Mouse (Mus musculus) cerebellum, adult 9-10 months (tissue): ENCODE results near the gene Prkacb.

Source experiments
- DNase-seq: peaks from one replicate; pipeline ENCODE4 v3.0.0; 2022

The Prkacb gene

DNA sequence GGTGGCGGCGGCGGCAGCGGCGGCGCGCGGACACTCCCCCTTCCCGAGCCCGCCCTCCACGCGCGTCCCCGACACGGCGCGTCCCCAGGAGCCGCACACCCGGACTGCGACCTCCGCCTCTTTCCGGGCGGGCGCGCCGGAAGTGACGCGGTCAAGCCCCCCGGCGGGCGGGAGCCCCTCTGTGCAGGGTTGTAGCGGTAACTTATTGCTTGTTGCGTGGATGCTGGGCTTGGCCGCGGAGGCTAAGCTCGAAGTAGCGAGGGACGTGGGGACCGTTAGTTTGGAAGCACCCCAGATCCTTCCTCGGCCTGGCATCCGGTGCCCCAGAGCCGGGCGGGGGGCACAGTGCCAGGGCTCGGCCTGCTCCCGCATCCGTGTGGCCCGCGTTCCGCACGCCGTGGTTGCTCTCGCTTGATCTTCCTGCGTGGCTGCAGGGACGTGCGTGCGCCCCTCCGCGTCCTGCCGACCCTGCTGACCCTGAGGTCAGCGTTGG, at the start of gene Prkacb:
TSS of gene Prkacb (minus strand) at position 90 of the 493 bp plus-strand sequence.
- peak; percentile 92 for DNase-seq

DNA sequence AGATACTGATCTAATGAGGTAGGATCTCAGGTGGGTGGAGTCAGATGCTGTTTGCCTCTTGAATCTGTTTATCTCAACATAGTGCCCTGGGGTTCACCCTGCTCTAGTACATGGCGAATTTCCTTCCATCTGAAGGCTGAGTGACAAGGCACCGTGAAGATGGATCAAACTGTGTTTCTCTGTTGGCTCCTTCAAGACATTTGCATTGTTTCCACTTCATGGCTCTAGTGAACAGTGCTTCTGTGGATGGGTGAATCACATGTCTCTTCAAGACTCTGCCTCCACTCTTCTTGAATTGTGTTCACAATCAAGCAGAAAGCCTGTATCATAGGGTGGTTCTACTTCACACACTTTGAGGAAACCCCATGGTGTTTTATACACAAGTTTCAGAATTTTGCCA, 47.5 kb upstream of the Prkacb start:
- no peak for DNase-seq

DNA sequence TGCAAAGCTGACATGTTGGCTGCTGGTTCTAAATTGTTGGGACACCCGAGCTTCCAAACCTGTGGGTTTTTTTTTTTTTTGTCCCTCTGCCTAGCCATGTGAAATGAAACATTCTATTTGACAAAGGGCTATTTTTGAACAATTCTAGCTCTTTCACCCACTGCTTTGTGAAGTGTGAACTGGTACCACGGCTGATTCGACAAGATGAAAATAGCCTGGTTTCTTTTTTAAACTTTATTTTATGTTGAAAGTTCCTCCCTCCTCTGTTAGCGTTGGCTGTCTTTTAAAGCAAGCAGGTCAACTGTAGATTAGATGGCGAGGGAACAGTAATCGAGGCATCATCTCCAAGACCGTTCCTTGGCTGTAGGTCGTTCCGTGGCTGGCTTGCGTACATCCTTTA, 44.6 kb upstream of the Prkacb start:
- no peak for DNase-seq

DNA sequence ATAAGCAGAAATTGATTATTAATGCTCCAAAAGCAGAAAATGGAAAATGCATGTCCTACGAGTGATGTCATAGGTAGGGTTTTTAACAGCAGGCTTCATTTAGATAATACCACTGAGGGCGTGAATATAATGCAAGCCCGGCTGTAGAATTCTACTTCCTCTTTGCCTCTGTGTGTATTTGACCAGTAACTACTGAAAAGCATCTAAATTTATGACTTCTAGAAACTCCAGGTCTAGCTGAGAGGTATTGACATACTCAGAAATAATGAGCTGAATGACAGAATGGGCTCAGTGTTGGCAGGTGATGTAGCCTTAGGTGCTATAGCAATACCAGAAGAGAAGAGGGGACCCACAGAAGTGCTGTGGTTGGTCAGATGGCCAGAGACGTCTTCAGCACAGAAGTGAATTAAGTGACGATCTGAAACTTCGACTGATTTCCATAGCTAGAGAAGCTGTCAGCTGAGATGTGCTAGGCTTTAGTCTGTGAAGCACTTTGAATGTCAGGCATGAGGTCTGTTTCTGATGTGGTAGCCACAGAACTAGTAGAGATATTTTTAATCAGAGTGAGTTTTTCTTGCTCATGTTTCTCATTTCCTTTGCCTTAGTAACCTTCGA, 41.8 kb upstream of the Prkacb start:
- no peak for DNase-seq

DNA sequence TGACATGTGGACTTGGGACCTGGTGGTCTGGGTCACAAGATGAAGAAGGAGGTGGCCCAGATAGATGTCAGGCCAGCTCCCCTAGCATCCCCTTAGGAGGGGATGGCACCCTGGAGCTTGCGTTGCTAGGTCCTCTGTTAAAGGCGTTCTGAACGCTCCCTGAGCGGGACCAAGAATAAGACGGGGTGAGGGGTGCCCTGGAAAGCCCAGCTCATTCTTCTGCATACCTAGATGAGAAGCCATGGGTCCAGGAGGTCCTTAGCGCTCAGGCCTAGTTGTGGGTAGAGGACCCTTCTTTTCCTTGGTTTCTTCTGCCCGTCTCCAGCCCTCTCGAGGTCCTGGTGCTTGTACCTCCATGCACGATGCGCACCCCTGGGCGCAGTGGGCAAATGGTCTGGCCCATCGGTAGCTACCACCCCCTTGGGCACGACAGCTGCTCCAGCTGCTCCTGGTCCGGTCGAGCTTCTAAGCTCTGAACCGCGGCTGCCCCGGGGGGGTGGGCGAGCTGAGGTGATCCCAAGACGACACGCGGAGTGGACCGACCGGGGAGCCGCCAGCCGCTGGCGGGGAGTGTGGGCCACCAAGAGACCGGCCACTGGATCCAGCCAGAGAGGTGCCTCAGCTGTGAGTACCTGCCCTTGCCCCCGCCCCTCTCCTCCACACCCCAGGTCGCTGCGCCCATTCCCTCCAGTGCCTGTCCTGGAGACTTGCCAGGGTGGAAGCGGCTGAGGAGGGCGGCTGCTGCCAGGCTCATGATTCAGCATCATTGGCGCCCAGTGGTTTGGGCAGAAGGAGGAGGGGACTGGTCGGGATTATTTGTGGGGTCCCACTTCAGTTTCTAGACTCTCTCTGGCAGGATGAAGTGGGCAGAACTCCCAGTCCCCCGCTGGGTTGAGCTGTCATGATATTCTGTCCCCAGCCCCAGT, 39.4 kb upstream of the Prkacb start, which contains the start of gene Ttll7:
TSS of gene Ttll7 (plus strand) at position 402 of the 926 bp plus-strand sequence.
- DNase-seq = peak; percentile 87

DNA sequence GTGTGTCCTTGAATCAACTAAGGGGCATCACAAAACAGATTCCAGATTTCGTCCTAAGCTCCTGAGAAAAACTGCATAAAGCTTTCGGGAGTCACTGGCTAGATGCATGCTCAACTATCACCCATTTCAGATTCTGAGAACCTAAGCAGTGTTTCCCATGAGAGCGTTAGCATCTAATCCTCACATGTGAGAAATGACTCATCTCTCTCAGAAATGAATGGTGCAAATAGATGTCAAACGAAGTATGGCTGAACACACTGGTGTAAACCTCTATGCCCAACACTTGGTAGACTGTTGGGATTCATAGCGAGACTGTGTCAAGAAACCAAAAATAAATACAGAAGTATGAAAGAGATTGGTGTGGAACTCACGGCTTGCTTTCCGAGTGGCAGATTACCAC, 36.6 kb upstream of the Prkacb start:
- DNase-seq = no peak

DNA sequence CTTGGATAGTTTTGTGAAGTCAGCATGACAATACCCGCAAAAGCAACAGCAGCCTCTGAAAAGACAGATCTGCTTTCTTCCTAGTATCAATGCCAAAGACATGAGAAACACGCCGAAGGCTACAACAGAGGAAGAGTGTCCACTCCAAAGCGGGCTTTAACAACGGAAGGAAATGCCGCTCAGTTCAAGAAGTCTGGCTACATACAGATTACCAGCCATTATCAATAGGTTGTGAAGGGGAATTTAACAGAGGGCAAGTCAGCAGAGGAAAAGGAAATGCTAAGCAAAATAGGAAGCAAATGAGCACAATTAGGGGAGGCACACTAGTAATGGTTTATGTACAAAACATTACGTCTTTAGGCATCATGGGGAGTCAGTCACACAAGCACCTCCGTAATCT, 35.3 kb upstream of the Prkacb start:
- no peak for DNase-seq

DNA sequence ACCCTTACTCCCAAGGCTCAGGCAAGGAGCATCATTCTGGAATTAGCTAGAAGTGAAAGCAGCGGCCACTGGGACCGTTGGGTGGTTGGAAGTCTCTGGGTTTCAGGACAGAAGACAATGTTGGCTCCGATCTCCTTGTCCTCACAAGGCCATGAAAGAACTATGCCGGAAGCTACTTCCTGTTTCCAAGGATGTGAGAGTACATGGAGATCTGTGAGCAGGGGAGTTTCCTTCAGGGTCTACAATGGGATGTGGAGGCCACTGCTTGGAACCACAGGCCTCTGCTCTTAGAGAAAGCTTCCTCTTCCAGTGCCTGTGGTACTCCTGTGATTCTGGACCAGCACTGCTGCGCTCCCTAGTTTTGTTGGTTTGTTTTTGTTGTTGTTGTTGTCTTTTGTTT, 33.4 kb upstream of the Prkacb start:
- DNase-seq = no peak

DNA sequence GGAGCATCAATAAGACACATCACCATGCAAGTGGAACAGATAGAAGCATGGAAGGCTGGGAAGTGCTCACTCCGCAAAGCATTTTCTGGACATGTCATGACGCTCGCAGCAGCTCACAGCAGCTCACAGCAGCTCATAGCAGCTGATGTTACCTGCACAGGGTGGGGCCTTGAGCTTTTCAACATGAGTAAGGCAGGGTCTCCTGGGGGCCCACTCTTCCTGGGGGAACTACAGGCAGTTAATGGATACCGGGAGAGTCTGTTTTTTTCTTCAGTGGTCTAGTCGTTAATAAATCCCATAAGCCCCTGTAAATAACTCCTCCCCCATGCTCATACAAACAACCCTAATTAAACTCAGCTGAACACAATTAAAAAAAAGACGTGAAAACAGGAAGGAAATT, 30.7 kb upstream of the Prkacb start:
- no peak for DNase-seq

DNA sequence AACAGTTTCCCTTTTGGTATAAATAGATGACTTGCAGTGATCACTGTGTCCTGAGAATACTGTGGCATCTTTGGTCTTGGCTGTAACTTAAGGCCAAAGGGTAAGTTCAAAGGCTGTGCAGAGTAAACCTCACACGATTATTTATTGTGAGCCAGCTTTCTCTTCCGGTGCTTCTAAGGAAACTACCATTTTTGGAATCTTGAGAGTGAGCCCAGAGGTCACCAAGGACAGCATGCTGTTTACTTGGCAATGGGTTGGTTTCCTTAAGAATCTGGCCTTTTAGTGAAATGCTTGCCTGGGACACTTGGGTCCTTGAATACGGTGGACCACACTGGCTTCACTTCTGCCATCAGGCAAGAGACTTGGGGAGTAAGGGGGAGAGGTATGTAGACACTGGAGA, 30.0 kb upstream of the Prkacb start:
- no peak for DNase-seq

DNA sequence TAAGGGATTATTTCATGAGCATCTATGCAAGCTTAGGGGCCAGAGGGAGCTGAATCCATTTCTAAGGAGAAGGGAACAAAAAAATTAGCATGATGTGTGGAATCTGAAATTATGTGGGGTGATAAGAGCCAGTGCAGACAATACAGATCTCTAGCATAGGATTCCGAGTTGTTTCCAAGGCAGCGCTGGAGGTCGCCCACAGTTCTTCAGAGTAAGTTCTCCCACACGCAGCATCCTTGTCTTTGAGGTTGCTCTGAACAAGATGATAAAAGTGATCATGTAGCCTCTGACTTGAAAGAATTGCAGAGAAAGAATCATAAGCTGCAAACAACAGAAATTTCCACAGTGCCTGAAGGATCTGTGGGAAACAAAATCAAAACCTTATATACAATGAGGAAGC, 7.9 kb upstream of the Prkacb start:
- no peak for DNase-seq

DNA sequence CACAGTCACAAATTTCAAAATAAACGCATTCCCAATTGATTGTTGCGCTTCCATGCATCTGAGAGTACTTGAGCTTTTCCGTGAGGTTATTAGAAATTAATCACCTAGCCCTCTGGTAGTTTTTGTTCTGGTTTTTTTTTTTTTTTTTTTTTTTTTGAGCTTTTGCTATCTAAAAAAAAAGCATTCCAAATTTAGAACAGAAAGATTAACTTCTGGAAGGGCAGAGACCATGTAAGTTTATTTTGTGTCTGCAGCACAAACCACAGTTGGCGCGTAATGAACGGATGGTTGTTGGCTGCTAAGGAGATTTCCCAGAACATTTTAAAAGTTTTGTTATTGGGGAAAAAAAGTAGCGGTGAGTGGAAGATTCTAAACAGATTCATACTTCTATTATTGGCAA, 834 bp upstream of the Prkacb start:
- peak; percentile 14 for DNase-seq

DNA sequence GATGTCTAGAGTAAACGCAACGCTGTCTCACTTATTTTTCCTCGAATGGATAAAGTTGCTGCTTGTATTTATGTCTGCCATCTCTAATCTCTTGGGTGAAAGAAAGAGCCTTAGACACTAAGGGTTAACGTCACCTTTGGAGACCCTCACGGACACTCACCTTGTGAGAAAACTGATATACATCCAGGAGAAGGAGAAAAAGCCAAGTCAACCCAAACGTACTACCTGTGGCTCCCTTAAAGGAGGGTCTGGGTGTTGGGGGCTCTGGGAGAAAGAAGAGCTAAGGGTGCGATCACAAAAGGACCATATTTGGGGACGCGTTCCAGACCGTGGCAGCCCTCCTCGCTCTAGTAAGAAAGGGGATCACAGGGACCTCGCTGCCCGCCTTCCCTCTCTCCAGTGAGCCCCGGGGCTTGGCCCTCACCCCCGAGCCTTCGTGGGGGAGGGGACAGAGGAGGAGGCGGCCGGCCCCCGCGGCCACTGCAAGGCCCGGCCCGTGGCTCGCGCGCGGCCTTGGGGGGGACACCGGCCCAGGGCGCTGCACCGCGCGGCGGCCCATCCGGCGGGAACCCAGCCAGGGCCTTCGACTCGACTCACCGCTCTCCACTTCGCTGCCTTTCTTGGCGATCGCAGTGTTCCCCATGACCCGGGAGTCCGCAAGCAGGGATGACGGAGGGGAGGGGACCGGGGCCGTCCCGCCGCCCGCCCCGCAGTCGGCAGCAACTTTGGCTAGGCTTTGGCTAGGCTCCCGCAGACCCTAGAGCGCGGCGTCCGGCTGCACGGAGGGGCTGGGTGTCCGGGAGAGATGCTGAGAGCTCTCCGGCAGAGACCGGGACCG, 530 bp downstream of the Prkacb start:
- DNase-seq = no peak

DNA sequence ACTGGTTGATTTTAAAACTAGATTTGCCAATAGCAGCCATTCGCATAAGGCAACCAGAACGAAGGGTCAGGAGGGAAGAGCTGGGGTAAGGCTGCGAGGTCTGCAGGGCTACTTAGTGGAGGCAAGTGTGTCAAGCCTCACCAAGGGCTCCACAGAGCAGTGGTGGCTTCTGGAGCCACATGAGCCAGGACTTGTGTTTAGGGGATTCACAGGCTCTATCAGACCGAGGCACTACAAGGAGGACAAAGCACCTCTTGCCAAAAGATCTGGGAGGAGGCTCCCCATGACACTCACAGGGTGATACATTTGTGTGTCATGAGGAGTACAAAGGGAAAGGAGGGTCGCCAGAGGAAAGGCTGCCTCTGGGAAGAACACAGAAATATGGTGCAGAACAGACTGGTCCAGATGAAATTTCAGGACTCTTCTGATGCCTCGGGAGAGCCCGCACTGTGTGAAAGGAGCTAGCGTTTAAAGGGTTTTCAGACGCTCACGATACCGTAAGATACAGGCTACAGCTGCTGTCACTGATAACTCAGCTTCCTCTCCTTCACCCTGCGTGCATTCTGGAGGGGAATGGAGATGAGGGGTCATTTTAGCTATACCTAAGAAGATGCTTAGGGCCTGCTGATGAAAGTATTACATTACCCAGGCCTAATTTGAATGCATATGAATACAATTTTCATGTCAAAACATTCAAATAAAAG, 19.1 kb downstream of the Prkacb start:
- no peak for DNase-seq

DNA sequence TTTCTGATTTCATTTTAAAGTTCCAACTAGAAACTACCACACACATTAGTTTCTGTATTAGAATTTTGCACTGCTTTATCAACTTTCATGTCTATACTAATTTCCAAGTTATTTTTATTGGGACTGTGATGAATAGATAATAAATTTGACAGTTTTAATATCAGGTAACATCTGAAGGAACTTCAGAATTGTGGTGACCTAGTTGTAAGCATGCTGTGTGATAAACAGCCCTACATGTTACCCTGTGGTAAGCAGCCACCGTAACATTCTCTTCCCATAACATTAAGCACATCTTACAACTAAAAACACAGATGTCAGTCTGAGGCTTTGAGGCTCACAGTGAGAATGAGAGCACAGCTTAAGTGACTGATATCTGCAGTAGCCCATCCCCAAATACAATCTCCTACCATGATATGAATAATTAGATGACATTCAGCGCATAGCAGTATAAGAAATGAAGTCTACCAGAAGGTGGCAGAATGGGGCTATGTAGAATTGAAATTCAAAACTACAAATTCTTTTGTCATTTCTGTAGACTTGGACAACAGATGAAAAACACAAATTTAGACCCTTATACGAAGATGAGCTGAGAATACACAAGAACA, 20.5 kb downstream of the Prkacb start:
- DNase-seq = no peak

DNA sequence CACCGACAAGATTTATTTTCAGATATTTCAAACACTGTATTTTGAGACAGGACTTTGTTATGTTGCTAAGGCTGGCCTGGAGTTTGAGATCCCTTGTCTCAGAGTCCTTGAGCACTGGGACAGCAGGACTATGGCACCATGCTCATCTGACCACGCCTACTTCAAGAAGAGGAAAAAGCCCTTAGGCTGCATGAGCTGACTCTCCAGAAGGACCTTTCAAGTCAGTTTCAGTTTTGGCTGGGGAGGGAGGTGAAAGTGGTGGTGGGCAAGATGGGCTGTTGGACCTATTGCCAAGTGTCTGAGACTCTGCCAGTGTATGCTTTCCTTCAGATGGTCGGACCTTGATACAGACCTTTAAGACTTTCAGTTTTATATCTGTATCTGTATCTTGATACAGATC, 28.6 kb downstream of the Prkacb start:
- DNase-seq = no peak

DNA sequence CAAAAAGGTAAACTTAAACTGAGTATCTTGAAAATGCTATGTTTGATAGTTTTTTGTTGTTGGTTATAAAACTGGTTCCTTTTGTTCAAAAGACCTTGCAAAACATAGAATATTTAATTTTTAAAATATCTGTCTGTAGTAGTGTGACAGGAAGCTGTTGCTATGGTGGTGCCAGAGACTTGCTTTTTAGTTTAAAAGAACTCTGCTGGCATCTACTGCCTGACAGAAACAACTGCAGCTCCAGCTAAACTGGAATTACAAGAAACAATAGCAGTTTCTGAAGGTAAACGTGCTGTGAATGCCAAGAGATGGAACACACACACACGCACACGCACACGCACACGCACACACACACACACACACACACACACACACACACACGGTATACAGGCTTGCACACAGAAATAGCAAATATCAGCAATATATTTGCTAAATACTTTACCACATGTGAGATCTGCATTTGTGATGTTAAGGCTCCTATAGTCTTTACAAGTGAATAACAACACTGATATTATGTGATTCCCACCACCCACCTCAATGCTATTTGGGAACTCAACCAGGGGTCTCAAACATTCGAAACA, 29.1 kb downstream of the Prkacb start:
- no peak for DNase-seq

DNA sequence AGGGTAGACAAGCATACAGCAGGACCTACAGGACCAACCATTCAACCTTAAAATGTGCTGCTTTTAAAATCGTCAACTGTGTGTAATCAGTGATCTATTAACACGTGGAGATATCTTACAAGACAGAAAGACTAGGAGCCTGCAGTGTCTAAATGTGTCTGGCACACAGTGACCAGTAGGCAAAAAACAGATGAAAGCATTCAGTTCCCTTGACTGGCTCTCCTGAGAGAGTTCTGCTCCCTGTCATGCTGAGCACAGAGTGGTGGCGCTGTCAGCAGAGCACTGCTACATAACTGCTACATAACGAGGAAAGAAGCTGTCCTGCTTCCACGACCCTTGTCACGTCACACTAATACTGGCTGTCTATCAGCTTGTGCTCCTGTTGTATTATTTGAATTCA, 30.2 kb downstream of the Prkacb start:
- no peak for DNase-seq

DNA sequence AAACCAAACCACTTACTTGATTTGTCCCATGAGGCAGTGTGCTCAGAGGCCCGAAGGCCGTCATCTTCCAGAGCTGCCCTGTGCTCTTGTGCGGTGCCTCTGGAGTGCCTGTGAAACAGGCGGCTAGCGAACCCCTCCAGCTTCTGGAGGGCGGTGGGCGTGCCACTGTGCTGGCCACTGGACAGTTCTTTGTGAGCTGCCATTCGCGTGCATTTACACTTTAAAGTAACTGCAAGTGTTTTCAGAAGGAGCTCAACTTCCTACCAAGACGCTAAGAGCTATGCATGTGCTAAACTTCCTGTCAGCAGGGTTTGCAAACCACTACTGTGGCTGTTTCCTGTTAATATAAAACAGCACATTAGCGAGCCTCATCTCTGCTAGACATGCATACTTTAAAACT, 31.7 kb downstream of the Prkacb start:
- DNase-seq = no peak

DNA sequence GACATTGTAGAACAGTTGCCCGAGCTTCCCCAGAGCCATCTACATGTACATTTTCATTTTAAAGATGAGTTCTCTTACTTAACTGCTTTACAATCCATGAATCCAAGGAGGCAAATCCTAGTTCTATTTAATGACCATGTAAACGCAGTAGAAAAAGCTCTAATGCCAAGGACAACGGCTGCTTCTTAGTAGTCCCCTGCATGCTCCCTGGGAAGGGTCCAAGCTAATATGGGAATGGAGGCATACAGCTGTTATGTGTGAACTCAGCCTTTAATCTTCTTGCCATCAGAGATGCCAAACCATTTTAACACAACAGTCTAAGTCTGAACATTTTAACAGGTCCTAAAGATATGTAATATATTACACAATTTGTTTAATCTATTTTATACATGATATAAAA, 32.5 kb downstream of the Prkacb start:
- DNase-seq = no peak

DNA sequence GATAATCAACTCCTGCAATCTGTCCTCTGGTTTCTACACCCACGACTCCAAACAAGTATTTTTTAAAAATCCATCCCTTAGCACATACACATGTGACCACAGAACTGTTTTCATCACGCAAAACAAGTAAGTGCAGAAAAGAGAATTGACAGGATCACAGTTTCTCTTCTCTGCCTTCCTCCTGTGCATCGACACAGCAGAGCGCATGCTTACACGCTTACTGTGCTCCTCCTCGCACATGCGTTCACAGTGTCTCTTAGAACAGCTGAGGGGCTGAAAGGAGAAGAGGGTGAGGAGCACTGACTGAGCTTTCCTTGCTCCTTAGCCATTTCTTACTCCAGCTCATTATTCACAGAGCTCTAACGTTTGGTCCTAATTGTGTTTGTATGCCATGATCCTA, 33.9 kb downstream of the Prkacb start:
- DNase-seq = no peak

DNA sequence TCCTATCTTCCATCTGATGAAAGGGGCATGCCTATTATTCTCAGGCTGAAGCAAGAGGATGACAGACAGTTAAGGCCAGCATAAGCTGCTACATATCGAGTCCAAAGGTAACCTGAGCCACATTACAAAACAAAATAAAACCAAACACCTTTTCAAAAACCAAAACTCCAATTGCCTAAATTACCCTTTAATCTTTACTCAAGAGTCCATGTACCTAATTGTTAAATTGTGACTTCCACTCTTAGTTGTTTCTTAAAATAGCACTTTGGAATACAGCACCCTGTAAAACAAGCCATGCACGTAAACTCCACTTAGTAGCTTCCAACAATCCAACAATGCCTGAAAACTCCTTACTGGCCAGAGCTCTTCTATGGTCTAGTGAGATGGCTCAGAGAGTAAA, 34.3 kb downstream of the Prkacb start:
- no peak for DNase-seq
